Mouse (Mus musculus): ENCODE measurements around the gene Ints6l.
"Not testable (repeated sequence)": the region's sequence is repeated elsewhere in the genome, so short reads cannot be mapped to it uniquely, and the experiment has no call there.

The Ints6l gene

GRCm38 (mm10) chrX:56524442-56524841 is 69.8 kb downstream of the Ints6l start, which contains the start of gene Gm10477:
Gm10477 (plus strand) TSS chrX:56524742.
- DNase-seq (ENCODE audit: low read depth, low spot score): not testable (repeated sequence)

- DNase-seq (ENCODE audit: low read depth, low spot score): peak; percentile 71
Measured at GRCm38 (mm10) chrX:56531266-56531665, 76.6 kb downstream of the Ints6l start.

GRCm38 (mm10) chrX:56537162-56537561 is 82.5 kb downstream of the Ints6l start:
- DNase-seq (ENCODE audit: low read depth, low spot score): peak; percentile 41

DNA sequence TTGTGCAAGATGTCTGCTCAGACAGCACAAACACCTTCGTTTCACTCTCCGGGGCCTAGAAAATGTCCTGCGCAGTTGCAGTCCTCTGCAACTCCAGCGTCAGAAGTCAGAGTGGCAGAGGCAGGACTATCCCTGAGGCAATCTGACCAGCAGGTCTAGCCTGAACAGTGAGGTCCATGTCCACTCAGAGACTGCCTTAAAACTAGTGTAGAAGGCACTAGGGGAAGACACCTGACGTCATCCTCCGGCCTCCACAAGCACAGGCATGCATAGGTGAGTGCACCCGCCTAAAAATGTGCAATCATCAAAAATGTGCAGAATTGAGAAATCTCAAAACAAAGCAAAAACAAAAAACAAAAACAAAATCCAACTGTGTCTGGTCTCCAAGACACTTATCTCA is 94.8 kb downstream of the Ints6l start, which contains the start of gene Gm648:
Gm648 (minus strand) TSS at position 101 of the 400 bp plus-strand sequence.
- no peak for DNase-seq (ENCODE audit: low read depth, low spot score)

DNA sequence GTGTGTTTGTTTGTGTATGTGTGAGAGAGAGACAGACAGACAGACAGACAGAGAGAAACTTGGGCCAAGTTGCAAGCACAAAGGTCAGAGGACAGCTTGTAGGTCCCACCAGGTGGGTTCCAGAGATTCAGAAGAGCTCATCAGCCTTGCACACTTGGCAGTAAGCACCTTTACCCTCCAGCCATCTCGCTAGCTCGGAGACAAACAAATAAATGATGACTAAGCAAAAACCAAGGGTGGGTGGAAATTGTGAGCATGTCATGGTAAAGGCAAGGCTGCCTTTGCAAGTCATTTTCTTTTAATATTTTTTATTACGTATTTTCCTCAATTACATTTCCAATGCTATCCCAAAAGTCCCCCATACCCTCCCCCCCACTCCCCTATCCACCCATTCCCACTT is 98.9 kb downstream of the Ints6l start:
- no peak for DNase-seq (ENCODE audit: low read depth, low spot score)
